ENCODE assay signal across 20 mouse cellular contexts in the genomic region with DNA sequence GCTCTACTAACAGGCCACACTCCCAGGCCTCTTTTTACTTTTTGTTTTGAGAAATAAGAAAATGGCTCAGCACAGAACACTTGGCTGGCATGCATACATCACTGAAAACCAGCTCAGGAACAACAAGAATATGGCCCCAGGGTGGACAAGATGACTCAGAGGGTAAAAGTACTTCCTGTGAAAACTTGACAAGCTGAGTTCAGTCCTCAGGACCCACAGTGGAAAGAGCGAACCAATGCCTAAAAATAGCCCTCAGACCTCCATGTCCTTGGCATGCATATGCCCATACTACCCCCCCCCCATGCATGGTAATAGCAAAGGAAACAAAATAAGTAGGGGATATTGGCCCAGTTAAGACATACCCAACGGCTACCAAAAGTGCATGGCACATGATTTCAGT. TPM values are rescaled to one million over a fixed set of nuclear protein-coding genes. Genes with fewer than 3 reads are reported as not detected.
A peak's percentile ranks its signal among the peaks of the same experiment; 100 is the strongest.
DNase-seq lines count a peak whose midpoint lies in the region; ATAC-seq lines count a peak whose summit lies in the region.
"Had no signal": no experiment of that assay in that cellular context is flagged by ENCODE, and none has a peak within 500 bp of the region (broad histone marks: within the 10 kb centered on the region; RNA-seq: fewer than 3 reads in every experiment).

No protein-coding gene starts in this region.

- DNase-seq in 416B (ENCODE audit: low read depth), result peak; percentile 71
- DNase-seq in NIH3T3 (ENCODE audit: low read depth), result peak; percentile 66
- DNase-seq in cerebellum, adult 8-10 months, result no peak
- no peak for DNase-seq in left cerebral cortex, postnatal 10 days (ENCODE audit: extremely low spot score in 1 of 2, low spot score in 2 of 2)
- DNase-seq: adrenal gland, adult 8-10 months; adrenal gland, postnatal 14 days; cerebellum, adult 11-12 months; cerebellum, adult 2 months; cerebellum, adult 9-11 months; cerebellum, postnatal 14 days; cerebellum, postnatal 36 days; embryo, embryonic 11 days had no signal

- intact Hi-C loops in left cerebral cortex, postnatal 10 days (cut with DNase I), result no loop called here

- ATAC-seq in megakaryocyte progenitor cell, adult 5-6 weeks (replicated peaks; ENCODE audit: poor library complexity), result no peak
- ATAC-seq: activated CD4-positive, CD25-positive, alpha-beta regulatory T cell, adult 4 months; forebrain, embryonic 14.5 days; forebrain, embryonic 16.5 days had no signal

RNA-seq across cellular contexts. Expression of a gene that starts 15.0 kb away (rescaled TPM):
- 6.9 and 8.6 TPM in 2 replicates for total RNA-seq in megakaryocyte progenitor cell, adult 5-6 weeks (2015)
- 9.4 and 10.6 TPM in 2 replicates for total RNA-seq in megakaryocyte progenitor cell, adult 5-6 weeks (2017)
- total RNA-seq in left cerebral cortex, postnatal 10 days (2021), result 10 to 100 TPM; 80.5 to 85.2 TPM

RNA-seq across cellular contexts. Expression of a gene that starts 33.4 kb away (rescaled TPM):
- total RNA-seq in megakaryocyte progenitor cell, adult 5-6 weeks (2015), result not detected in 2 replicates
- not detected in 2 replicates for total RNA-seq in megakaryocyte progenitor cell, adult 5-6 weeks (2017)
- not detected for total RNA-seq in left cerebral cortex, postnatal 10 days (2021)
- total RNA-seq: adrenal gland, adult 18-20 months; adrenal gland, adult 8-10 months; adrenal gland, postnatal 14 days; adrenal gland, postnatal 36 days; common myeloid progenitor, adult 5-6 weeks; G1E had no signal

RNA-seq across cellular contexts. Expression of a gene that starts 42.9 kb away (rescaled TPM):
- total RNA-seq in megakaryocyte progenitor cell, adult 5-6 weeks (2015), result 0.56 and 1.1 TPM in 2 replicates
- not detected in 2 replicates for total RNA-seq in megakaryocyte progenitor cell, adult 5-6 weeks (2017)
- under 1 TPM in 1 of 2 experiments, not detected in 1; 0.28 TPM for total RNA-seq in left cerebral cortex, postnatal 10 days (2021)
- total RNA-seq: common myeloid progenitor, adult 5-6 weeks; G1E had no signal

Comparison
In these comparisons a context has a peak if more than half of its experiments do, and no peak if none do; other contexts are left out.
1. DNase-seq: peak in 416B (single experiment) and NIH3T3 (single experiment); none in cerebellum, adult 8-10 months (single experiment) and left cerebral cortex, postnatal 10 days (0 of 2).
2. RNA of a gene that starts 15.0 kb away (total RNA-seq): 80.5 to 85.2 TPM in left cerebral cortex, postnatal 10 days; 6.9 to 10.6 TPM in megakaryocyte progenitor cell, adult 5-6 weeks; every median in the first group is over 4 times any median in the second.